Mouse (Mus musculus) myocyte (in vitro differentiated cells): ENCODE measurements around the gene H13.

Experiments
- CEBPB ChIP-seq: IDR thresholded peaks from 2 replicates; pipeline ENCODE4 v1.6.1; 2011; ENCODE audit warnings: mild to moderate bottlenecking, moderate library complexity; ENCODE audit not compliant: poor library complexity, insufficient read depth, severe bottlenecking
- E2F4 ChIP-seq: IDR thresholded peaks from one replicate; pipeline ENCODE4 v1.6.1; 2011; ENCODE audit warnings: mild to moderate bottlenecking, control low read depth, moderate library complexity; ENCODE audit not compliant: insufficient read depth
- MAX ChIP-seq: IDR thresholded peaks from one replicate; pipeline ENCODE4 v1.6.1; 2011; ENCODE audit warnings: low read depth, mild to moderate bottlenecking, control low read depth
- MYOD1 ChIP-seq, 3 experiments: IDR thresholded peaks; one replicate each; pipeline ENCODE4 v1.6.1; 2011; ENCODE audit warnings: control low read depth in 2 of 3, low read depth in 2 of 3, mild to moderate bottlenecking in 2 of 3, moderate library complexity in 1 of 3; ENCODE audit not compliant: insufficient read length in 2 of 3, control insufficient read depth in 1 of 3
- MYOG ChIP-seq, 3 experiments: IDR thresholded peaks; one replicate each; pipeline ENCODE4 v1.6.1; 2011; ENCODE audit warnings: control low read depth in 2 of 3, low read depth in 2 of 3, mild to moderate bottlenecking in 2 of 3; ENCODE audit not compliant: insufficient read length in 2 of 3, control insufficient read depth in 1 of 3, insufficient read depth in 1 of 3
- POLR2A ChIP-seq: IDR thresholded peaks from one replicate; pipeline ENCODE4 v1.6.1; 2011; ENCODE audit warnings: low read depth, mild to moderate bottlenecking, control low read depth, moderate library complexity; ENCODE audit not compliant: insufficient read length
- POLR2AphosphoS2 ChIP-seq: IDR thresholded peaks from one replicate; pipeline ENCODE4 v1.6.1; 2011; ENCODE audit warnings: low read depth, control low read depth; ENCODE audit not compliant: insufficient read length
- REST ChIP-seq: IDR thresholded peaks from one replicate; pipeline ENCODE4 v1.6.1; 2011; ENCODE audit warnings: mild to moderate bottlenecking, control low read depth, moderate library complexity; ENCODE audit not compliant: insufficient read depth, insufficient read length
- SRF ChIP-seq: IDR thresholded peaks from one replicate; pipeline ENCODE4 v1.6.1; 2011; ENCODE audit warnings: low read depth; ENCODE audit not compliant: control insufficient read depth, insufficient read length
- TCF12 ChIP-seq: IDR thresholded peaks from one replicate; pipeline ENCODE4 v1.6.1; 2011; ENCODE audit warnings: mild to moderate bottlenecking, control low read depth; ENCODE audit not compliant: poor library complexity, insufficient read depth, severe bottlenecking
- TCF3 ChIP-seq: IDR thresholded peaks from one replicate; pipeline ENCODE4 v1.6.1; 2011; ENCODE audit warnings: low read depth, control low read depth; ENCODE audit not compliant: insufficient read length
- USF1 ChIP-seq: IDR thresholded peaks from one replicate; pipeline ENCODE4 v1.6.1; 2011; ENCODE audit warnings: low read depth, mild to moderate bottlenecking, control low read depth, moderate library complexity

DNA sequence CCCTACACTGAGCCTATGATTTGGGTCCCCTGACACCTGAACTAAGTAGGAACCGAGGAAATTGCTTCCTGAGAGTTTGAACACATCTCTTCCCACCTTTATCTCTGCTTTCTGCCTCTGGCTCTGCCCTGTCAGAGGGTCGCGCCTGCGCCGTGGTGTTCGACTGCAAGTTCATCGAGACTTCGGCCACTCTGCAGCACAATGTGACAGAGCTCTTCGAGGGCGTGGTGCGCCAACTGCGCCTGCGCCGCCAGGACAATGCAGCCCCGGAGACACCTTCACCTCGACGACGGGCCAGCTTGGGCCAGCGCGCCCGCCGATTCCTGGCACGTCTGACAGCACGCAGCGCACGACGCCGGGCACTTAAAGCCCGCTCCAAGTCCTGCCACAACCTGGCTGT is 35.0 kb upstream of the H13 start:
- TF ChIP-seq POLR2A (no peak), USF1 (no peak), CEBPB (no peak), MAX (no peak), E2F4 (no peak), MYOD1 (IDR thresholded peaks at IDR 0.05; ENCODE audit: control insufficient read depth in 1 of 3, insufficient read length in 2 of 3, low read depth in 2 of 3) (no peak), TCF3 (no peak), TCF12 (no peak), MYOG (IDR thresholded peaks at IDR 0.05; ENCODE audit: control insufficient read depth in 1 of 3, insufficient read depth in 1 of 3, insufficient read length in 2 of 3, low read depth in 2 of 3) (no peak), SRF (no peak), POLR2AphosphoS2 (no peak), REST (no peak)
